Mouse (Mus musculus) CD8-positive naive resting alpha-beta T cell, adult 2 months (primary cell): ENCODE results near the gene Hoxa13.

ENCODE experiments used
- DNase-seq, 2 experiments: peaks; one replicate each; pipeline ENCODE4 v3.0.0; 2022; ENCODE audit warnings: low read depth in 2 of 2, low spot score in 2 of 2

Gene Hoxa13

DNA sequence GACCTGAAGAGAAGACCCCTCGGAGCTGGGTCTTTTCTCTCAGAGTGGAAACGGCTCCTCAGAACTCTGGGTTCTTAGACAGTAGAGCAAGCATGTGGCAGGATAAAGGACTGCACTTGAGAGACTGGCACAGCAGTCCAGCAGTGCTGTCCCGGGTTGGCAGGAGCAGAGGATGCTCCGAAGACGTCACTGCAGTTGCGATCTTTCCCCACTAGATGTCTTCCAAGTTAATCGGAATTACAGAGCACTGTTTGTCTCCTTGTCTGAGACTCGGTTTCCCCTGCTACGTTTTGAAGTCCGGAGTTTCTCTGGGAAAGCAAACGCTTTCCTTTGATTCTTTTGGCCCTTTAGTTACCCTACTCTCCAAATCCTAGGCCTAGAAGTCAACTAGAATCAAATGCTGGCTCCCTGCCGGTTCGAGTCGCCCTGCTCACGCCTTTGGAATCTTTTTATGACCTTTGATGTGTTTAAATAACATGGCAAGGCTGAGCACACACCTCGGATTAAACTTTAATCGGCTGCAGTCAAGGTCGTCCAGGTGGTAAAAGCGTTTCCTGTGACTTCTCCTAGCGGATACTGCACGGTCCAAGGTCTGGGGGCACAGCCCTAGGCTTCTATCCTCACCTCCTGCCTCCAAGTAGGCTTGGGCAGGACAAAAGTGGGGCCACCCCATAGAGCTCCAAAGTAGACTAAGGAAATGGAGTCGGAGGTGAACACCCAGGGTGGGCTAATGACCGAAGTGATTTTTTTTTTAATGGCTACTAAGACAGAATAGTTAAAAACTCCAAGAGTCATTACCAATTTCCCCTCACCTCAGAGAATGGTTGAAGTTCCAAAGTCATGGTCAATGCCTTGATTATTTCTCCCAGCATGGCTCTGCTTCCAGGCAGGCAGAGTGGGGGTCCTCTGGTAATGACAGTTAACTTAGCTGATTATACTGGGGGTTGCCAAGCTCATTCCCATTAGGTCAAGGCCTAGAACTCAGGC is 10.1 kb upstream of the Hoxa13 start:
- DNase-seq, result no peak

DNA sequence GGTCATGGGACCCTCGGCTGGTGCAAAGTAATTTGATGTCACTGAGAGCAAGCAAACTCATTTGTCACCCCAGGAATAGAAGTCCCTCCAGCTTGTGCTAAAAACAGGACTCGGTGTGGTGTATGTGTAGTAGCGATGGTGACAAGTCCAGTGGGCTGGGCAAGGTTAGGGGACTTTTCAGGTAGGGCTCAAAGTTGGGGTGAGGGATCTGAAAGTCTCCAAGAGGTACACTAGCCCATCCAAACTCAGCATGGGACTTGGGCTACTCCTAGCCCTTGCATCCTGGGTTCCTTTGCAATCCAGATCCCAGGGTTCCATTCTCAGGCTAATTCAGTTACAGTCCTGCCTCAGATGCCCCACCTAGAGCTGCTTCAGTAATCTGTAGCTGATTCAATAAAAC is 8.1 kb upstream of the Hoxa13 start:
- DNase-seq, result no peak

DNA sequence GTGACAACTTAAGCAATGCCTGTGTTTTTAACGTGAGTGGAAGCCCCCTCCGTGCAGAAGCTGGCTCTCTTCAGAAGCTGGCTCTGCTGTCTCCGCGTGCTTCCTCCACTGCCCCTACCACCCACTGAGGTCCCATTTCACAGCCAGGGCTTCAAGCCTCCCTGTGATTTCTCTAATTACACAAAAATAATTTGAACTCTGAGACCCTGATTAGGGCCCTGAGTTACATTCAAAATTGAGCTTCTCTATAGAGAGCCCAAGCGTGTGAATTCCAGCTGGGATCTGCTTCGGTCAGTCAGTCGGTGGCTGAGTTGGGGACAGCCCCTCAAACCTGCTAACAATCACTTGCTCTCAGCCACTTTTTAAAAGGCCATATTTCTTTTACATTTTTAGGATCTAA is 7.7 kb upstream of the Hoxa13 start:
- no peak for DNase-seq

DNA sequence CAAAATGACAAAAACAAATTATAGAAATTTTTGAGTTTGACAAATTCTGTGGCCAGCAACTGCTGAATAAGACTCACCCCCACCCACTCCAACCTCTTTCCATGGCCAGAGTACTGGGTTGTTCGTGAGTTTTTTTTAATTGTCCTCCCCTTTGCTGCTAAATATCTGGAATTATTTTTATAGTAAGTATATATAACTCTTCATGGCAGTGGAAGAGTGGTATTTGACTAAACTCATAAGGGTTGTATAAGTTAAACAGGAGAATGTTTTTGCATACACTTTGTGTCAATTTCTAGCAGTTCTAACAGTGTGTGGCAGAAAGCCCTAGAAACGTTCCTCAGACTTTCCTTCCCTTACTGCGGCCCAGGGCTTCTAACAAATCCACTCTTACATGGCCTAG is 7.0 kb upstream of the Hoxa13 start:
- DNase-seq, result no peak

DNA sequence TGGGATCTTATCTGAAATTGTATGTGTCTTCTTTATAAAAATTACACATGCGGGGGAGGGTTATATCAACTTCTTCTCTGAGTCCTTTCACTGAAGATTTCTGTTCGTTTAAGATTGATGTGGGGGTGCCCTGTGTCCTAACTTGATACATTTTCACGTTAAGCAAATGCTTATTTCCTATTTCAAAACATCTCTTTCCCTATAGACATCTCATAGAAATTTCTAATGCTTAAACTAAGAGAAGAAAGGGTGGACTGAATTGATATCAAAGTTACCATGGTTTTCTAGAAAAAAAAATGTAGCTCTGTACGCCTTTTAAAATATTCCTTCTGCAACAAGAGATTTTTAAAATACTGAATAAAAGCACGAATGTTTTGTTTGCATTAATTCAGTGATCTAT is 6.5 kb upstream of the Hoxa13 start:
- no peak for DNase-seq

DNA sequence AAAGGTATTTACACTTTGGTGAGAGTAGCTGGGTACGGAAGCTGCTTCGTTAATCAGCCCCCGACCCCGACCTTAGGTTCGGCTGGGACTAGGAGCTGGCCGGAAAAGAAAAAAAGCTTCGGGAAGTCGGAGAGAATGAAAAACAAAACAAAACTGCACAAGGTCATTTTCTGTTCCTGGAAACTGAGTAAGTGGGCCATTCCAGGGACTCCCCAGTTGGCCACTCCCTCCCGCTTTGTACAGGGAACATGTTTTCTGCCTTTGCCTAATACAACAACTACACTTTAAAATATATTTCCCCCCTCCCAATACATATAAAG is 5.9 kb upstream of the Hoxa13 start:
- no peak for DNase-seq

DNA sequence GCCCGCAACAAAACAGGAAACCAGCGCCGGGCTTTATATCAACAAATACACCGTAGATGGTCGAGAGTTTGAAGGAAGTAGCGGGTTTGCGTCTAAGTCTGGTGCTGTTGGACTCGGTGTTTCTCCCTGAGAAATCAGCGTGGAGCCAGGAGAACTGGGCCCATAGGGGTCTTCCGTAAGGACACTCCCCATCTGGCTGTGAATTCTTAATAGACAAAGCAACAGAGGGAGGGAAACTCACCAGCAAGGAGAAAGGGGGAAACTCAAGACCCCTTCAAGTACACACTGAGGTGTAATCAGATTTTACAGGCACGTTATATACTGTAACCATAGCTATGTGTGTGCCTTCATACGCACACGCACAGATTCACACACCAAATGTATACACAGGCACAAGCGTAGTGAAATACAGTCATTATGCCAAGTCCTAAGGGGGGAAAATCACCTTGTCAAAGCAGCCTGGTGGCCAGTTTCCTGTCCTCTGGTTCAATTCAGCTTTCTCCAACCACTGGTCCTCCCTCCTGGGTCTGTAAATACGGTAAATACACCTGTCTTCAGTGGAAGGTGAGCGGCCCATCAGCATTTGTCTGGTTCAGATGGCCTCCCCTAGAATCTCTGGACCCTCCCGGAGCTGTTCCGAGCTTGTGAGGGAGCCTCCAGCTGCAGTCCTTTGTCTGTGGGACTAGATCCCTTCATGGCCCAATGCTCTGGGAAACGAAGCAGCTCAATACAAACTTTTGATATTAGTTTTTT is 5.4 kb upstream of the Hoxa13 start:
- no peak for DNase-seq

DNA sequence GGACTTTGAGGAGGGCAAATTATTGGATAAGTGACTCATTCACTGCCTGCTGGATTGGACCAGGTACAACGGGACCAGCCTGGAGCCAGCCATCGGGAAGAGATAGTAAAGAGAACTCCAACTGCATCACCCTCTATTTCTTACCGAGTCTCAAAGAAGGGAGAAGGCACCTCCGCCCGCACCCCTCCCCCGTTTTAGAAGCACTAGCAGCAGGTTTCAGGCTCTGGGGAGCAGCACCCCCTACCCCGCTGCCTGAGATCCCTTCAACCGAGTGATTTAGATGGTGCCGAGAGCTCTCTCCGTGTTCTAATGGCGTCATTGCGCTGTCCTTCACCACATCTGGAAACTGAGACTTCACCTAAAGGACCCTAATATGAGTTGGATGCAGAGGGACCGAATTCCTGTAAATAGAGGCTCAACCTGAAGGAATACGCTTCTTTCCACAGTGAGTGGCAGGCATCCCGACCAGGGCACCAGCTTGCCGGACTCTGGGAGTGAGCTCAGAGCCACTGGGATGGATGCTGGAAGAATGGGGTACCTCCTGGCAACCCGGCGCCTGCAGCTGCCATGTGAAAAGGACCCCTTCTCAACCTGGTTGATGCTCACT is 4.7 kb upstream of the Hoxa13 start:
- DNase-seq, result no peak

DNA sequence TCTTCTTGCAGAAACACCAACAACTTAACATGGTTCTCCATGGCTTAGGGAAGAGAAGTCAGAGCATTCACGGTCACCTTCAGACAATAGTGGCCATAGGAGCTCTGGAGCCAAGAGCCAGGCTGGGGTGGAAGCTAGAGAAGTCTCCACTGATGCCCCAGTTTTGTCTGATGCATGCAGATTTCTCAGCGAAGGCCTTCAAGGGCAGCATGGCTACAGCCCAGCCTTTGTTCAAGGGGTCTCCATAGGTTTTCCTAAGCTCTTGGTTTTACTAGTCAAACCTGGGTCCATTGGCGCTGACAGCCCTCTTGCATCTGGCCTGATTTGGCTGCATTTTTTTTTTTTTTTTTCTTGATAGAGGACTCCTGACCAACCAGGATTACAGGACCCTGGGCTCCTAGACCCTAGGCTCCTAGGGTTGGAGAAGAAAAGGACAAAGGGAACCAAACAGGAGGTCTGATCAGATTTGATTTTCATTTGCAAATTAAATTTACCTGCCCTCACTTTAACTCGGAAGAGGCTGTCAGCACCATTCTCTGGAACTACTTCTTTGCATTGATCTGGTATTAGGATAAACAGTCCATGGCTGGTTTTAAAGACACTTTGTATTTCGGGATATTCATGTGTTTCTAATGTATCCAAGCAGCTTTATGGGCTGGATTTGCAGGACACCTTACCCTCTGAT is 3.6 kb upstream of the Hoxa13 start:
- DNase-seq, result no peak

DNA sequence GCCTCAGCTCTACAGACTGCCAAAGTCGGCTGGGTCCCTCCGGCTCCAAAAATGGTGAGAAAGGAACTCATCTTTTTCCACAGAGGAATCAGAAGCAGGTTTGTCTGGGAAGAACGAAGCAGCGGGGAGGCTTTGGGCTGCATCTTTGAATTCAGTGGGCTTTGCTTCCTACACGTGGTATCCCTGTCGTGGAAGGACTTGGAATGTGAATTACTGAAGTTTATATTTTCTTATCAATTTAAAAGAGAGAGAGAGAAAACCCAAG is 2.6 kb upstream of the Hoxa13 start:
- no peak for DNase-seq

DNA sequence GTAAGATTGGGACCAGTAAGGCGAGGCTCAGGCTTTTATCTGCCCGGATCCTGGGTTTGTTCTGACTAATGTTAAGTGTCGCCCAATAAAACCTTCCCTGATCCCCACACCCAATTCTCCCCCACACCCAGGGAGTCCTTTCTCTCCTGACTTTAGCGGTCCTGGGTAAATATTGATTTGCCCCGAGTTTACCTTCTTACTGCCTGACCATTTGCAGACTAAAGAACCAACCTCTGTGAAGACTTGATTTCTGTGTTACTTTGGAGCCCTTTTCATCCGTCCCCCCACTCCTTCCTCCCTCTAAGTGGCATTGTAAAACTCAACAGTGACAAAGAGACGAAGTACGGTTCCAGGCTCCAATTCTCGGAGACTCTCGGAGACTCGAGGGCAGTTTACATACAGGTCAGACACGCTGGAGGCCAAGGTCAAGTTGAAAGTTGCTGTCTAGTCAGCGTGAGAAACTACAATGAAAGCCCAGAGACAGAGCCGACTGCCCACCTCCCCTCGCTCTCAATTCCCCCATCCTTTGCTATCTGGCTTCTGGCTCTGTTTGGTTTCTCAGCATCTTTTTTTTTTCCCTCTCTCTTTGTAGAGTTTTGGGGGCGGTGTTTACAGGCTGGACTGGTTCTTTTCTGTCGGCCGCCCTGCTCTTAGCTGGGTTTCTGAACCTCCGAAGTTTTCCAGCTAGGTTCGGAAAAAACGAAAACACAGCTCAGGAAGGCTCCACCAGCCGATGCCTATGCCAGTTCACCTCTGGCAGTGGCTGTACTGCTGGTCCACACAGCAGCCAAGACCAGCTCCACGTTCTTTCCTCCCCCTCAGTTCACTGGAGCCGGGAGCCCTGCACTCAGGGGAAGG is 2.0 kb upstream of the Hoxa13 start:
- no peak for DNase-seq

DNA sequence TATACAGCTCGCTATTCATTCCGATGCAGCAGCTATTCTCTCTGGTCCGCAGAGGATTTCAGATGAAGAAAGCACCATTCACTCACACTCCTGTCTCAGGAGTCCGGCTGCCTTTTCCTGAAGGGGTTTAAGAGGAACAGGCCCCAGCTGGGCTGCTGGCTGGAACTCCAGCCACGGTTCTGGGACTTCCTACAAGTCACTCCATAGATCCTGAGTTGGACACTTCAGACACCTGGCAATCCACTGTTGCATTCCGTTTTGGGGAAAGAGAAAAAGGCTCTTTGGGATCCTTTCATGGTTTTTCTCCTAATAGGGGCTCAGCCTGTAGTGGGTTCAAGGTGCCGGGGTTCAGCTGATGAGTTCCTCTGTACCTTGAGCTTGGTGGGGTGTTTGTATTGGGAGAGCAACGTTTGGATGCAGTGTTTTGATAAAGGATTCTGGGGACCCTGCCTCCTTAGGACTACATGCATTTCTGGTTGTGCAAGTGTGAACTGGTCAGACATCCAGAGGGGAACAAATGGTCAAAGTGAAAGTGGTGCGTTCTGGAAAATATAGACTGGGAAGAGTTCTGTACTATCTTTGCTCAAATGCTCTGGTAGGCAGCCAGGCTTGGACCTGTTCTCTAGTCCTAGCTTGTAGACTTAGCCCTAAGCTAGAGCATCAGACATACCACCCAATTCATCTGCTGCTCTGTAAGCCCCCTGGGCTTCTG is 1.2 kb upstream of the Hoxa13 start:
- DNase-seq, result no peak

DNA sequence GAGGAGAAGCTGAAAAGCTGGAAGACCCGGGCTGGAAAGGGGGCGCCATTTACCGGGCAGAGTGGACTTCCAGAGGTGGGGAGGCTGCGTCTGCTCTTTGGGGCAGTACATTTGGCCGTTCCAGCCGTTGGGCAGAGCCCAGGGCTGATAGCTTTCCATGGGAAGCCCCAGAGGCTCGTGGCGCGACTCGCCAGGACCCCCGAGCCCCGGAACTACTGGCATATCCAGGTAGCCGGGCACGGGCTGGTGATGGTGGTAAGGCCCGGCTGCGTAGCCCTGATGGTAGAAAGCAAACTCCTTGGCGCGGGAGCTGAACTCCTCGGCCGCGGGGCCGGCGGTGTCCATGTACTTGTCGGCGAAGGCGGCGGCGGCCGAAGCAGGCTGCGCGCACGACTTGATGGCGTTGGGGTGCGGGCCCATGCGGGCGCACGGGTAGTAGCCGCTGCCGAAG is 844 bp downstream of the Hoxa13 start:
- DNase-seq, result no peak

DNA sequence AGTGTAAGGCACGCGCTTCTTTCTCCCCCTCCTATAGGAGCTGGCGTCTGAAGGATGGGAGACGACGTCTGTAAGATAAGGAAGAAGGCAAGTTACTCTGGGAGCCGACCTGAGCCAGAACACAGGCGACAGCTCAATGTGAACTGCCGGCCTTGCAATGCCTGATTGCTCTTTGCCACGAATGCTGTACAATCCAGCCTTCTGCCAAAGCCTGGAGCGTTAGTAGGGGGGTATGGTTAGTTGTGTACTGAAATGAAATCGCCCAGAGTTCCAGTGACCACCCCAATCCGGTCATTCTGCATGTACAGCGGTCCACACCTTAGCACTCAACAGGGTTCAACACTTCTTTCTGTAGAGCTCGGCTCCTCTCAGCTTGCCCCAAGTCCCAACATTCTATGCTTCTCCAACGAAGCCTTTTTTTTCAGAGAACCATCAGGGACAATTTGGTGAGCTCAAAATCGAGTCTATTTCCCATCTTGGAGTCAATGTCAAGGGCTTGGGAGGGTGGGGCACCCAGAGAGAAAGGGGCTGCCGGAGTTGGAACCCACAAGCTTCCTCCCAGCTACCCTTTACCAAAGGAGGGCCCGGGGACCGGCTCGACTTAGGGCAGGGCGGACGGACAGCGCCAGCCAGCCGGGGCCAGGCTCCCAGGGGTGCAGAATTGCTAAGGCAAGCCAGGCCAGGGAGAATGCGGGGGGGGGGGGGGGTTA is 1.4 kb downstream of the Hoxa13 start:
- no peak for DNase-seq

DNA sequence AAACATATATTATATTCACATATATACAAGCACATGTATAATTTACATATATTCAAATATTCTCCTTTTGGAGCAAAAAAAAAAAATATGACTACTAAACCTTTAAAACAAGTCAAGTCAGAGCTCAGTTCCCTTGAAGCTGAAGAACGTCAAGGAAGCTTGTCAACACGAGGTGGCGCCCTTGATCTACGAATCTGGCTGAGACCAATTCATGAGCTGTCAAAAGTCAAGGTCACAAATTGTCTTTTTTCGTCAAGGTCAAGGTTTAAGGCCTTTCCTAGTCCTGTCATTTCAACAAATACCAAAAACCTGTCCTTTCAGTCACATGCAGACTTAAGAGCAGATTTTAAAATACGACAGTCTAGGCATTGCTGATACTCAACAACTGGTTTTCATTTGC is 3.7 kb downstream of the Hoxa13 start:
- DNase-seq, result peak; percentile 68 to 79

DNA sequence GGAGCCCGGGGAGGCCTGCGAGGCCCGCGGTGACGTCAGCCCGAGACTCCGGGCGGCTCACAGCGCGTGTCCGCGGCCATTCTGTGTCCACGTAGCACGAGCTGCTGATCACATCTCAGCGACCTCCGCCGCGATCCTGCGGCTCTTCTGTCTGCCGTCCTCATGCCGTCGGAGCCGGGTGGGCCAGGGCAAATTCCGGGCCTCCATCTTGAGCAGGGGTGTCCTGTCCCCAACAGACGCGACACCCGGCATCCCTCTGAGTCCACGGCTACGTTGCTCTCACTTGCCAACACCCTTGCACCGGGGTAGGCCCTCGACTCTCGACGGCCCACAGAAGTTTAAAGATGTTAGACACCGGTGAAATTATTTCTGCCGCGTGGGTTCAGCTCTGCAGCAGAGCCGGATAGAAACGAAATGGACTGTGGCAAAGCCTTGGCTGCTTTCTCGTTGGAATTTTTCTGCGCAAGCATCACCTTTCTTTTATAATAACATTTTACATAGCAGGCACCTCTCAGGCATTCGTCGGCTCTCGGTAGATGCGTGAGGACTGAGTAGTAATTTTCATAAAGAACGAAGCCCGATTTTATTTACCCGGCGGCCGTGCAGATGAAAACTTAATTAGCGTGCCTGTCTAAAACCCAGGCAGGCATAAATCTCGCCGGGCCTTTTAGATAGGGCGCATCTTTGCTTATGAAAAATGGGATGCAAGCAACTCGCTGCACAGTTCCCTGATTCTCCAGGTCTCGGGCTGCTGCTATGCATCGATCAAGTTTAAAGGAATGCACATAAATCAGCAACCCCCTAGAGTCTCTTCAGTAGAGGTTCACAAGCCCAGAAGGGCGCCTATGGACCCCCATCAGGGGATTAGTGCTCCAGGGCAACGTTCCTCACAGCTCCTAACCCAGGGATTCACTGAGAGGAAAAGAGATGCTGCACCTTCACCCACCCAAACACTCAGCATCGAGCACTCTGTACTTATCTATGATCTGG is 6.9 kb downstream of the Hoxa13 start:
- DNase-seq, result no peak

DNA sequence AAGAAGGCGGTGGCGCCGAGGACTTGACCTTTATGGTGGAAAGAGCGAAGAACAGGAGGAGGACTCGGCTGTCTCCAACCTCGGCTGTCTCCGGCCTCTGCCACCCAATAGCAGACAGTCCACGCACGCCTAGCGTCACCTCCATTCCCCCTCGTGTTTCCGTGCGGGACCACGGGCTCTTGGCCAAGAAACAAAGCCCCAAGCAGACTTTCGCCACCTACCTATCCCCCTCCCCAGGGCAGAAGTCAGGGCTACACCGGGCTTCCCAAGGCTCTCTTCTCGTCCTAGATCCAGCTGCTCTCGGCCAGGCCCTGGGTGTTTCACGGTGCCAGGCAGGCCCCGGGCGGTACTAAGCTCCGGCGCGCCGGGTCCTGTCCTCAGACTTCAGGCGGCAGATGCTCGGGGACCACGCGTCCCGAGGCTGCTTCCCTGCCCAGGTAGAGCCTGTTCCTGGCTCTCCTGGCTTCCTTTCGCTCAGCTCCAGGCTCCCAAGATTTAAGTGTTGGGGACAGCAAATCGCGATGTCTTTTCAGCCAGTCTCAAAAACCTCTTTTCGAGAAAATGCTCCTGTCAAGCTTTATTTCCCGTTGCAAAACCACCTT is 7.8 kb downstream of the Hoxa13 start:
- no peak for DNase-seq
